Mouse (Mus musculus): Measurements from ENCODE around the gene Fam83f. TPM values are rescaled to one million over a fixed set of nuclear protein-coding genes. Genes with fewer than 3 reads are reported as not detected.
"Not testable (repeated sequence)": the region's sequence is repeated elsewhere in the genome, so short reads cannot be mapped to it uniquely, and the experiment has no call there.

Fam83f gene
- total RNA-seq, 2 experiments from 2014 or later = 0.15 TPM; not detected in 1

DNA sequence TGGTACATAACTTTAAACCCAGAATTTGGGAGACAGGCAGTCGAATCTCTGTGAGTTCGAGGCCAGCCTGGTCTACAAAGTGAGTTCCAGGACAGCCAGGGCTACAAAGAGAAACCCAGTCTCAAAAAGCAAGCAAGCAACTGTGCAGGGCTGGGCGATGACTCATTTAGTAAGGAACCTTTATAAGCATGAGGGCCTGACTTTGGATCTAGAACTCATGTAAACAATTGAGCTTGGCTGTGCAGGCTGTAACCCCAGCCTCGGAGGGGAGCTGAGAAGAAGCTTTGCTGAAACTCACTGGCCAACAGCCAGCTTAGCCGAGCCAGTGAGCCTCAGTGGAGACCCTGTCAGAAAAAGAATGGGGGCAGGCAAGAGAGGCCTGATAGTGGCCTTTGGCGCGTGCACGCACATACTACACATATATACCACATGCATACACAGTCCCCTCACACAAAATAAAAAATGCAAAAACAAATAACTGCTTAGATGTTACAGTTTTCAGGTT is 45.0 kb downstream of the Fam83f start:
- peak overlapping the region; percentile 57 for H3K27ac ChIP-seq
- no peak for DNase-seq (ENCODE audit: low spot score in 2 of 2)
- no peak overlapping the region for H3K4me3 ChIP-seq
- TF ChIP-seq CTCF (conservative IDR thresholded peaks at IDR 0.05) = no peak

- H3K27ac ChIP-seq = peak overlapping the region; percentile 57; the same call in 1 of the 2 replicates
- no peak overlapping the region for H3K4me3 ChIP-seq
- TF ChIP-seq CTCF (conservative IDR thresholded peaks at IDR 0.05) = no peak
- DNase-seq (ENCODE audit: low spot score in 2 of 2) = no peak
Measured at GRCm38 (mm10) chr15:80717431-80717830, 45.8 kb downstream of the Fam83f start.

DNA sequence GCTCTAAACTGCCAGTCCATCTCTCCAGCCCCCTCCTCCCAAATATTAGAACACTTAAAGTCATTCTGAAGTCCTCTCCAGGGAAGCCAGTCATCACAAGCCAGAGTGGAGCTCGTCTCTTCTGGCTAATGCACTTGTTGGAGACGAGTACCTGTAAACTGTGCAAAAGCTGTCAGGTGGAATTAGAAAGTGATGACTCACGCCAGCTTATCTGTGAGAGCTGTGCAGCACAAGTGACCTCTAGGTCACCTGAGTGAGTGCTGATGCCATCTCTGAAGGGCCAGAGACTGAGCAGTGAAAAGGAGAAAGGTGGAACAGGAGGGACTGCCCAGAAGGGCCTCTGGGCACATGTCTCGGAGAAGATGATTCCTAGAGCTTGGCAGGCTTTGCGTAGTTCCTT is 48.6 kb downstream of the Fam83f start:
- TF ChIP-seq CTCF (conservative IDR thresholded peaks at IDR 0.05) = no peak
- no peak overlapping the region for H3K4me3 ChIP-seq
- DNase-seq (ENCODE audit: low spot score in 2 of 2) = no peak
- H3K27ac ChIP-seq = no peak overlapping the region

DNA sequence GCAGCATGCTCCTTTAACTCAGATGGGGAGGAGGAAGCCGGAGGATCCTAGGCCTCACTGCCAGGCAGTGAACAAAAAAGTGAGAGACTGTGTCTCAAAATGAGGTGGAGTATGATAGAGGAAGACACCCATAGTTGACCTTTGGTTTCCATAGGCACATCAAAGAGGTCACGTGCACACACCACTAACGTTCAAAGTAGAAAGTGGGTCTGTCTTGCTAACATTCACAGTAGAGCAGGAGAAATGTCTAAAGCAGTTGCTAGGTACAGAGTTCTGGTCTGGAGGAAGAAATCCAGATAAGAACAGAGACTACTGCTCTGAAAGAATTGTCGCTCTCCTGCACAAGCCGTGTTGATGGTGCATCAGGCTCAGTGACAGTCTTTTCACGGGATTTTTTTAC is 50.2 kb downstream of the Fam83f start:
- DNase-seq (ENCODE audit: low spot score in 2 of 2) = no peak

GRCm38 (mm10) chr15:80722366-80722765 is 50.7 kb downstream of the Fam83f start:
- no peak for TF ChIP-seq CTCF (conservative IDR thresholded peaks at IDR 0.05)
- no peak for DNase-seq (ENCODE audit: low spot score in 2 of 2)
- H3K27ac ChIP-seq = peak overlapping the region; percentile 70
- no peak overlapping the region for H3K4me3 ChIP-seq

More for the DNA sequence above, 50.2 kb downstream of the Fam83f start:
- Histone ChIP-seq H3K27ac (0 out of 2 replicates have a peak overlapping the region, but pooled peaks have one; percentile 3), H3K4me3 (no peak overlapping the region)
- no peak for TF ChIP-seq CTCF (conservative IDR thresholded peaks at IDR 0.05)

- no peak overlapping the region for H3K4me3 ChIP-seq
- DNase-seq (ENCODE audit: low spot score in 2 of 2) = no peak
- no peak overlapping the region for H3K27ac ChIP-seq
- TF ChIP-seq CTCF (conservative IDR thresholded peaks at IDR 0.05) = no peak
Measured at GRCm38 (mm10) chr15:80729477-80729876, 57.8 kb downstream of the Fam83f start.

GRCm38 (mm10) chr15:80731043-80731442 is 59.4 kb downstream of the Fam83f start:
- TF ChIP-seq CTCF (conservative IDR thresholded peaks at IDR 0.05) = no peak
- Histone ChIP-seq H3K27ac (no peak overlapping the region), H3K4me3 (no peak overlapping the region)
- no peak for DNase-seq (ENCODE audit: low spot score in 2 of 2)

DNA sequence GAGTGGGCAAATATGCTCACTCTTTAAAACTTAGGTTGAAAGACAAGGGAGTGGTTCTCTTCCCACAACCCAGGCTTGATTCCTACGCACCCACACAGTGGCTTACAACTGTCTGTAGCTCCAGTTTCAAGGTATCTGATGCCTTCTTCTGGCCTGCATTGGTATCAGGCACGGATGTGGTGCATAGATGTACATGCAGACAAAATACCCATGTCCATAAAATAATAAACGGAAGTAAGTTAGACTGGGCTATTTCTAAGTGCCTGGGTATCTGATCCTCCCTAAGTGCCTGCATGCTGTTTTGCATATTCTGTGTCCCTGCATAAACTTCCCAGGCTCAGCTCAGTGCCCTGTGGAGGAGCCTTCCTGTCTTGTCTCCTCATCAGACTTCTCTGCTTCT is 59.9 kb downstream of the Fam83f start:
- no peak for DNase-seq (ENCODE audit: low spot score in 2 of 2)
- TF ChIP-seq CTCF (conservative IDR thresholded peaks at IDR 0.05) = no peak
- Histone ChIP-seq H3K27ac (no peak overlapping the region), H3K4me3 (no peak overlapping the region)

GRCm38 (mm10) chr15:80732266-80733030 is 60.8 kb downstream of the Fam83f start:
- no peak overlapping the region for H3K4me3 ChIP-seq
- H3K27ac ChIP-seq = no peak overlapping the region
- TF ChIP-seq CTCF (conservative IDR thresholded peaks at IDR 0.05) = no peak
- DNase-seq (ENCODE audit: low spot score in 2 of 2) = no peak

GRCm38 (mm10) chr15:80735300-80735699 is 63.7 kb downstream of the Fam83f start:
- H3K27ac ChIP-seq = no peak overlapping the region
- no peak for DNase-seq (ENCODE audit: low spot score in 2 of 2)

GRCm38 (mm10) chr15:80735708-80736107 is 64.1 kb downstream of the Fam83f start:
- not testable (repeated sequence) for H3K4me3 ChIP-seq; DNase-seq (ENCODE audit: low spot score in 2 of 2); H3K27ac ChIP-seq

More at GRCm38 (mm10) chr15:80735300-80735699, 63.7 kb downstream of the Fam83f start:
- no peak for TF ChIP-seq CTCF (conservative IDR thresholded peaks at IDR 0.05)
- H3K4me3 ChIP-seq = no peak overlapping the region

DNA sequence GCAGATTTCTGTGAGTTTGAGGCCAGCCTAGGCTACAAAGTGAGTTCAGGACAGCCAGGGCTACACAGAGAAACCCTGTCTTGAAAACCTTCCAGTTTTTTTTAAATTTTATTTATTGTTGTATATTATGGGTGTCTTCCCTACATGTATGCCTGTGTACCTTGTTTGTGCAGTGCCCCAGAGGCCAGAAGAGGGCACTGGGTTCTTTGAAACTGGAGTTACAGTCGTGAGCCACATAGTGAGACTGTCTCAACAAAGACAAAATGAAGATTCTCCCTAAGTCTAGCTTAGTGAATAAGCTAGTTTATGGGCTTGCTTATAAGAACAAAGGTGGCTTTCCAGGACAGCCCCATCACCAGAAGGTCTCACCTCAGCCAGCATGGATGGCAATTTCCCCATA is 64.9 kb downstream of the Fam83f start:
- no peak for DNase-seq (ENCODE audit: low spot score in 2 of 2)
- no peak overlapping the region for H3K27ac ChIP-seq
- TF ChIP-seq CTCF (conservative IDR thresholded peaks at IDR 0.05) = peak; percentile 37
- H3K4me3 ChIP-seq = no peak overlapping the region

GRCm38 (mm10) chr15:80738244-80738643 is 66.6 kb downstream of the Fam83f start:
- Histone ChIP-seq H3K4me3 (no peak overlapping the region), H3K27ac (no peak overlapping the region)
- TF ChIP-seq CTCF (conservative IDR thresholded peaks at IDR 0.05) = no peak
- DNase-seq (ENCODE audit: low spot score in 2 of 2) = no peak

GRCm38 (mm10) chr15:80739972-80740371 is 68.3 kb downstream of the Fam83f start:
- Histone ChIP-seq H3K27ac (no peak overlapping the region), H3K4me3 (no peak overlapping the region)
- no peak for TF ChIP-seq CTCF (conservative IDR thresholded peaks at IDR 0.05)
- DNase-seq (ENCODE audit: low spot score in 2 of 2) = no peak

Data from layer of hippocampus, adult 2 months (tissue).